ENCODE assay signal across 32 mouse cellular contexts in the genomic region with DNA sequence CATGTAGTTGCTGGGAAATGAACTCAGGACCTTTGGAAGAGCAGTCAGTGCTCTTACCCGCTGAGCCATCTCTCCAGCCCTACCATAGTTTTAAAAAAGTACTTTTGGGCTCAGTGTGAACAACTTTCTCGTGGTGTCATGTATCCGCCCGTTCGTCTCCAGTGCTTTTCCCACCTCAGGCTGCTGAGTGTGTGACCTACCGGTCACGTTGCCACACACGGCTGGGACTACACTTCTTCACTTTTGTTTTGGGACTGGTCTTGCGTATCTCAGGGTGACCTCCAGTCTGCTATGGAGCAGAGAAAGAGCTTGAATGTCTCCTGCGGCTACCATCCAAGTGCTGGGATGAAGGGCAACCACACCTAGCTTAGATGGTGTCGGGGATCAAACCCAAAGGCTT. TPM values are rescaled to one million over a fixed set of nuclear protein-coding genes. Genes with fewer than 3 reads are reported as not detected.
"Had no signal": no experiment of that assay in that cellular context is flagged by ENCODE, and none has a peak within 500 bp of the region (broad histone marks: within the 10 kb centered on the region; RNA-seq: fewer than 3 reads in every experiment).

No protein-coding gene starts in this region.

- H3K4me3 ChIP-seq: embryonic facial prominence, embryonic 10.5 days; embryonic facial prominence, embryonic 12.5 days; embryonic facial prominence, embryonic 13.5 days; embryonic facial prominence, embryonic 15.5 days; erythroblast, embryonic 14.5 days; forebrain, embryonic 10.5 days; forebrain, embryonic 12.5 days; forebrain, embryonic 13.5 days; forebrain, embryonic 15.5 days; gastrocnemius, adult 2 months had no signal

- DNase-seq: cerebellum, adult 18-20 months; cerebellum, adult 2 months; cerebellum, adult 8-10 months; cerebellum, adult 9-10 months; cerebellum, adult 9-11 months; cerebellum, postnatal 10 days; cerebellum, postnatal 14 days; cerebellum, postnatal 25 days; cerebellum, postnatal 36 days; embryo, embryonic 11 days; forebrain, postnatal 0 days; gastrocnemius, adult 2 months; gastrocnemius, postnatal 10 days; gastrocnemius, postnatal 14 days; gastrocnemius, postnatal 25 days; gastrocnemius, postnatal 36 days; heart, adult 11 months had no signal

- H3K27ac ChIP-seq: embryonic facial prominence, embryonic 10.5 days; embryonic facial prominence, embryonic 12.5 days; embryonic facial prominence, embryonic 13.5 days; embryonic facial prominence, embryonic 15.5 days; forebrain, embryonic 10.5 days; forebrain, embryonic 12.5 days; forebrain, embryonic 13.5 days; forebrain, embryonic 15.5 days; gastrocnemius, adult 2 months had no signal

- H3K4me2 ChIP-seq: embryonic facial prominence, embryonic 12.5 days; embryonic facial prominence, embryonic 13.5 days; embryonic facial prominence, embryonic 15.5 days; forebrain, embryonic 12.5 days; forebrain, embryonic 13.5 days; forebrain, embryonic 15.5 days had no signal

- H3K27me3 ChIP-seq: embryonic facial prominence, embryonic 12.5 days; embryonic facial prominence, embryonic 13.5 days; embryonic facial prominence, embryonic 15.5 days; forebrain, embryonic 12.5 days; forebrain, embryonic 13.5 days; forebrain, embryonic 15.5 days had no signal

- H3K4me1 ChIP-seq: embryonic facial prominence, embryonic 10.5 days; embryonic facial prominence, embryonic 12.5 days; embryonic facial prominence, embryonic 13.5 days; embryonic facial prominence, embryonic 15.5 days; forebrain, embryonic 10.5 days; forebrain, embryonic 12.5 days; forebrain, embryonic 13.5 days; forebrain, embryonic 15.5 days had no signal

- H3K9me3 ChIP-seq: embryonic facial prominence, embryonic 10.5 days; embryonic facial prominence, embryonic 12.5 days; embryonic facial prominence, embryonic 13.5 days; embryonic facial prominence, embryonic 15.5 days; forebrain, embryonic 10.5 days; forebrain, embryonic 12.5 days; forebrain, embryonic 13.5 days; forebrain, embryonic 15.5 days had no signal

- H3K36me3 ChIP-seq: embryonic facial prominence, embryonic 10.5 days; embryonic facial prominence, embryonic 12.5 days; embryonic facial prominence, embryonic 13.5 days; embryonic facial prominence, embryonic 15.5 days; forebrain, embryonic 10.5 days; forebrain, embryonic 12.5 days; forebrain, embryonic 15.5 days had no signal

- H3K9ac ChIP-seq: embryonic facial prominence, embryonic 12.5 days; embryonic facial prominence, embryonic 13.5 days; embryonic facial prominence, embryonic 15.5 days; forebrain, embryonic 12.5 days; forebrain, embryonic 13.5 days; forebrain, embryonic 15.5 days; forebrain, postnatal 0 days had no signal

- ATAC-seq: forebrain, embryonic 13.5 days; forebrain, embryonic 14.5 days; forebrain, embryonic 15.5 days; forebrain, embryonic 16.5 days; forebrain, postnatal 0 days had no signal

RNA-seq across cellular contexts. Expression of a gene that starts 20.6 kb away (rescaled TPM):
- polyA plus RNA-seq: erythroblast, embryonic 14.5 days had no signal

RNA-seq across cellular contexts. Expression of a gene that starts 51.2 kb away (rescaled TPM):
- polyA plus RNA-seq: cerebellum, adult 2 months; cortical plate, adult 2 months; embryonic facial prominence, embryonic 10.5 days; embryonic facial prominence, embryonic 14.5 days; erythroblast, embryonic 14.5 days; forebrain, embryonic 10.5 days; forebrain, embryonic 11.5 days; forebrain, embryonic 14.5 days; frontal cortex, adult 2 months had no signal
